Comparison of ENCODE assay signal across 11 mouse cellular contexts in genomic region chr19:47303128-47303527, GRCm38 (mm10).
DNase-seq lines count a peak whose midpoint lies in the region; ATAC-seq and TF ChIP-seq lines count a peak whose summit lies in the region.
"Had no signal": no experiment of that assay in that cellular context is flagged by ENCODE, and none has a peak within 500 bp of the region (broad histone marks: within the 10 kb centered on the region; RNA-seq: fewer than 3 reads in every experiment).

No protein-coding gene starts in this region.

- peak overlapping the region; percentile 70; the same call in 1 of the 2 replicates for H3K27ac ChIP-seq in intestine, embryonic 15.5 days
- no peak overlapping the region for H3K27ac ChIP-seq in intestine, embryonic 16.5 days (ENCODE audit: low read length)
- H3K27ac ChIP-seq in lung, embryonic 14.5 days (ENCODE audit: low read depth), result peak overlapping the region; percentile 82; the same call in 1 of the 2 replicates
- H3K27ac ChIP-seq: macrophage had no signal

- H3K9ac ChIP-seq in intestine, embryonic 15.5 days, result no peak overlapping the region
- H3K9ac ChIP-seq in intestine, embryonic 16.5 days (ENCODE audit: low read depth, low read length), result no peak overlapping the region
- no peak overlapping the region; the same call in 1 of the 2 replicates for H3K9ac ChIP-seq in lung, embryonic 14.5 days

- no peak for ATAC-seq in intestine, embryonic 15.5 days
- no peak for ATAC-seq in intestine, embryonic 16.5 days
- no peak for ATAC-seq in lung, embryonic 14.5 days (ENCODE audit: insufficient read depth)
- ATAC-seq in erythroblast, adult 5-6 weeks (replicated peaks; ENCODE audit: low FRiP score, poor library complexity, severe bottlenecking), result no peak

- no peaks in the 10 kb centered on the region for H3K36me3 ChIP-seq in intestine, embryonic 15.5 days
- no peaks in the 10 kb centered on the region for H3K36me3 ChIP-seq in intestine, embryonic 16.5 days (ENCODE audit: control insufficient read depth, insufficient read depth, low read length)
- H3K36me3 ChIP-seq in lung, embryonic 14.5 days (ENCODE audit: insufficient read depth), result peaks cover 60% of the 10 kb centered on the region

- no peak overlapping the region for H3K4me3 ChIP-seq in intestine, embryonic 15.5 days (replicated peaks)
- no peak overlapping the region for H3K4me3 ChIP-seq in intestine, embryonic 16.5 days (ENCODE audit: low read length)
- no peak overlapping the region for H3K4me3 ChIP-seq in lung, embryonic 14.5 days (ENCODE audit: low read depth, low read length)
- H3K4me3 ChIP-seq: myocyte had no signal

- H3K4me1 ChIP-seq in intestine, embryonic 15.5 days (replicated peaks), result peaks cover 29% of the 10 kb centered on the region
- peaks cover 23% of the 10 kb centered on the region for H3K4me1 ChIP-seq in intestine, embryonic 16.5 days (ENCODE audit: control insufficient read depth, insufficient read depth, low read length)
- H3K4me1 ChIP-seq in lung, embryonic 14.5 days (ENCODE audit: insufficient read depth), result peaks cover 37% of the 10 kb centered on the region

- H3K4me2 ChIP-seq in intestine, embryonic 15.5 days (replicated peaks), result no peak overlapping the region
- no peak overlapping the region for H3K4me2 ChIP-seq in intestine, embryonic 16.5 days (ENCODE audit: low read depth, low read length)
- H3K4me2 ChIP-seq in lung, embryonic 14.5 days, result no peak overlapping the region

- H3K9me3 ChIP-seq in intestine, embryonic 15.5 days, result no peaks in the 10 kb centered on the region
- no peaks in the 10 kb centered on the region for H3K9me3 ChIP-seq in intestine, embryonic 16.5 days (ENCODE audit: control insufficient read depth, low read length)
- no peaks in the 10 kb centered on the region for H3K9me3 ChIP-seq in lung, embryonic 14.5 days (ENCODE audit: low read depth, low read length)

- TF ChIP-seq CTCF in lung, embryonic 14.5 days (IDR thresholded peaks at IDR 0.05; ENCODE audit: low read depth), result no peak

- 80% methylated on average over 10 of the region's 10 CpGs for WGBS in intestine, embryonic 15.5 days
- 87% methylated on average over 10 of the region's 10 CpGs for WGBS in intestine, embryonic 16.5 days
- 78% methylated on average over 10 of the region's 10 CpGs for WGBS in lung, embryonic 14.5 days

- peak; percentile 59 for DNase-seq in urinary bladder, postnatal 25 days (ENCODE audit: low spot score)
- DNase-seq in urinary bladder, postnatal 10 days (ENCODE audit: low spot score), result no peak
- DNase-seq in lung, embryonic 14.5 days, result no peak
- no peak for DNase-seq in testis, postnatal 10 days (ENCODE audit: low spot score)
- DNase-seq: cerebellum, adult 2 months; thymus, postnatal 14 days had no signal

- no peaks in the 10 kb centered on the region for H3K27me3 ChIP-seq in intestine, embryonic 15.5 days (replicated peaks)
- no peaks in the 10 kb centered on the region for H3K27me3 ChIP-seq in intestine, embryonic 16.5 days (replicated peaks; ENCODE audit: control insufficient read depth, insufficient read depth, low read length)
- H3K27me3 ChIP-seq in lung, embryonic 14.5 days (ENCODE audit: insufficient read depth, low read length), result no peaks in the 10 kb centered on the region
